Mouse (Mus musculus) embryonic fibroblast, embryonic 13.5 days (primary cell): ENCODE results near the gene Ncor2.
"Not testable (repeated sequence)": the region's sequence is repeated elsewhere in the genome, so short reads cannot be mapped to it uniquely, and the experiment has no call there.

Experiments
- CTCF ChIP-seq: IDR thresholded peaks from 2 replicates; pipeline ENCODE4 v1.5.1; 2011; ENCODE audit warnings: mild to moderate bottlenecking, control low read depth, low read length, moderate library complexity, borderline replicate concordance; ENCODE audit not compliant: insufficient read depth
- POLR2A ChIP-seq: IDR thresholded peaks from 2 replicates; pipeline ENCODE4 v1.6.1; 2011; ENCODE audit warnings: low read depth, mild to moderate bottlenecking, control low read depth, low read length, moderate library complexity

GRCm38 (mm10) chr5:125204910-125205309 lies 25.9 kb upstream of the Ncor2 start:
- not testable (repeated sequence) for TF ChIP-seq CTCF, POLR2A
